Mouse (Mus musculus) limb, embryonic 14.5 days (tissue): ENCODE results near the gene Ugt1a7c. TPM values are rescaled to one million over a fixed set of nuclear protein-coding genes. Genes with fewer than 3 reads are reported as not detected.

Experiments
- ATAC-seq: fragments of 200-750 bp; cut with Nextera tagmentation; 2 replicates; pipeline ENCODE4 v1.8.0; 2017; ENCODE audit warnings: low read depth, moderate number of reproducible peaks, moderate TSS enrichment; ENCODE audit not compliant: low FRiP score
- DNase-seq: peaks from one replicate; pipeline ENCODE4 v3.0.0-alpha.2; 2015; ENCODE audit warnings: low spot score
- H3K27ac ChIP-seq: fragments of 300-500 bp; sonication (generic); replicated peaks from 2 replicates; pipeline ENCODE4 v1.5.1; 2014; ENCODE audit warnings: low read depth, mild to moderate bottlenecking, low read length, moderate library complexity, mixed read lengths
- H3K27me3 ChIP-seq: fragments of 300-500 bp; sonication (generic); 2 replicates; pipeline ENCODE4 v1.6.1; 2014; ENCODE audit warnings: low read length, mixed read lengths; ENCODE audit not compliant: control insufficient read depth, insufficient read depth
- H3K36me3 ChIP-seq: fragments of 300-500 bp; sonication (generic); 2 replicates; pipeline ENCODE4 v1.6.1; 2014; ENCODE audit warnings: mild to moderate bottlenecking, low read length, moderate library complexity, mixed read lengths; ENCODE audit not compliant: control insufficient read depth, insufficient read depth
- H3K4me1 ChIP-seq: fragments of 300-500 bp; sonication (generic); 2 replicates; pipeline ENCODE4 v1.6.1; 2014; ENCODE audit warnings: antibody characterized with exemption, low read length, mixed read lengths; ENCODE audit not compliant: control insufficient read depth, insufficient read depth
- H3K4me2 ChIP-seq: fragments of 300-500 bp; sonication (generic); replicated peaks from 2 replicates; pipeline ENCODE4 v1.6.1; 2014; ENCODE audit warnings: low read depth, mild to moderate bottlenecking, low read length, moderate library complexity; ENCODE audit not compliant: severe bottlenecking
- H3K4me3 ChIP-seq: fragments of 300-500 bp; sonication (generic); replicated peaks from 2 replicates; pipeline ENCODE4 v1.5.1; 2014; ENCODE audit warnings: low read length
- H3K9ac ChIP-seq: fragments of 300-500 bp; sonication (generic); 2 replicates; pipeline ENCODE4 v1.6.1; 2014; ENCODE audit warnings: mild to moderate bottlenecking, low read depth, low read length, moderate library complexity; ENCODE audit not compliant: severe bottlenecking
- H3K9me3 ChIP-seq: fragments of 300-500 bp; sonication (generic); 2 replicates; pipeline ENCODE4 v1.6.1; 2016; ENCODE audit warnings: low read length; ENCODE audit not compliant: control insufficient read depth
- POLR2A ChIP-seq: fragments of 200-500 bp; IDR thresholded peaks from 2 replicates; pipeline ENCODE4 v1.8.0; 2012; ENCODE audit warnings: inconsistent platforms, mild to moderate bottlenecking, moderate library complexity, borderline replicate concordance; ENCODE audit not compliant: insufficient read depth, insufficient read length; ENCODE audit errors: extremely low read depth
- WGBS: fragments of 180-500 bp; shearing (Covaris S2); extraction: QIAGEN DNeasy Blood & Tissue Kit; methylation state at CpG from one replicate; pipeline ENCODE4 v1.1.7; 2014; 5-methylcytosine and 5-hydroxymethylcytosine counted together
- polyA plus RNA-seq, 2 experiments: library from polyadenylated mRNA; depleted of rRNA in 1 of 2; stranded (reverse) in 1 of 2; unstranded in 1 of 2; fragments of >200 nt; fragmentation: Nextera tagmentation in 1 of 2; extraction: Ambion mirVana in 1 of 2; gene quantifications; 2 replicates each; pipeline versions ENCODE4 v1.2.1 to v1.2.3; 2012 to 2014

The Ugt1a7c gene
- polyA plus RNA-seq, 2 experiments = 2.2 to 2.6 TPM

GRCm38 (mm10) chr1:88206843-88207479 lies 112.1 kb downstream of the Ugt1a7c start:
- no peak overlapping the region for H3K4me3 ChIP-seq
- no peak for TF ChIP-seq POLR2A
- 71% methylated on average over 2 of the region's 2 CpGs for WGBS
- no peaks in the 10 kb centered on the region for H3K36me3 ChIP-seq
- no peak overlapping the region for H3K9ac ChIP-seq
- peaks cover 19% of the 10 kb centered on the region for H3K9me3 ChIP-seq
- DNase-seq (no peak), ATAC-seq (no peak)
- H3K4me1 ChIP-seq = peaks cover 3% of the 10 kb centered on the region; the same call in 1 of the 2 replicates
- no peak overlapping the region for H3K27ac ChIP-seq
- no peaks in the 10 kb centered on the region for H3K27me3 ChIP-seq
- H3K4me2 ChIP-seq = no peak overlapping the region

GRCm38 (mm10) chr1:88211812-88212211 lies 117.0 kb downstream of the Ugt1a7c start, which contains the start of gene Ugt1a1:
Gene Ugt1a1, plus strand, starts transcription at chr1:88211959.
- 68% methylated on average over 8 of the region's 8 CpGs for WGBS
- ATAC-seq = no peak
- TF ChIP-seq POLR2A = no peak
- peaks cover 52% of the 10 kb centered on the region for H3K9me3 ChIP-seq
- no peak within 1 kb of the TSS for H3K4me3 ChIP-seq
- H3K4me1 ChIP-seq = no peaks in the 10 kb centered on the region
- DNase-seq = peak; percentile 80
- H3K4me2 ChIP-seq = no peak within 1 kb of the TSS
- H3K27me3 ChIP-seq = no peaks in the 10 kb centered on the region
- no peaks in the 10 kb centered on the region for H3K36me3 ChIP-seq
- no peak within 1 kb of the TSS for H3K9ac ChIP-seq
- no peak within 1 kb of the TSS for H3K27ac ChIP-seq

- 62% methylated on average over 8 of the region's 8 CpGs for WGBS
- no peak overlapping the region for H3K9ac ChIP-seq
- TF ChIP-seq POLR2A = no peak
- no peak overlapping the region for H3K4me2 ChIP-seq
- no peaks in the 10 kb centered on the region for H3K4me1 ChIP-seq
- no peaks in the 10 kb centered on the region for H3K36me3 ChIP-seq
- no peak overlapping the region for H3K4me3 ChIP-seq
- H3K27ac ChIP-seq = no peak overlapping the region
- DNase-seq (peak; percentile 9), ATAC-seq (peak; percentile 2; the same call in 1 of the 2 replicates)
- H3K27me3 ChIP-seq = no peaks in the 10 kb centered on the region
- peaks cover 59% of the 10 kb centered on the region for H3K9me3 ChIP-seq
These were observed 117.6 kb downstream of the Ugt1a7c start for GRCm38 (mm10) chr1:88212341-88213045.

GRCm38 (mm10) chr1:88213061-88213460 lies 118.2 kb downstream of the Ugt1a7c start:
- DNase-seq (no peak), ATAC-seq (no peak)
- 74% methylated on average over 1 of the region's 1 CpGs for WGBS
- no peaks in the 10 kb centered on the region for H3K27me3 ChIP-seq
- H3K9ac ChIP-seq = no peak overlapping the region
- no peaks in the 10 kb centered on the region for H3K4me1 ChIP-seq
- H3K36me3 ChIP-seq = no peaks in the 10 kb centered on the region
- peaks cover 61% of the 10 kb centered on the region for H3K9me3 ChIP-seq
- H3K4me2 ChIP-seq = no peak overlapping the region
- H3K4me3 ChIP-seq = no peak overlapping the region
- no peak overlapping the region for H3K27ac ChIP-seq
- no peak for TF ChIP-seq POLR2A

- 79% methylated on average over 2 of the region's 2 CpGs for WGBS
- Histone ChIP-seq H3K27ac (no peak overlapping the region), H3K9ac (no peak overlapping the region), H3K36me3 (no peaks in the 10 kb centered on the region), H3K4me2 (no peak overlapping the region), H3K9me3 (peaks cover 61% of the 10 kb centered on the region), H3K4me3 (no peak overlapping the region), H3K27me3 (no peaks in the 10 kb centered on the region), H3K4me1 (no peaks in the 10 kb centered on the region)
- DNase-seq (peak; percentile 21), ATAC-seq (no peak)
- no peak for TF ChIP-seq POLR2A
These were observed 119.1 kb downstream of the Ugt1a7c start for GRCm38 (mm10) chr1:88213766-88214461.
